Mouse (Mus musculus) heart, adult 11 months (tissue): Measurements from ENCODE around the gene Ddb1.

ENCODE experiments used
- DNase-seq: peaks from one replicate; pipeline ENCODE4 v3.0.0; 2022

Gene Ddb1

DNA sequence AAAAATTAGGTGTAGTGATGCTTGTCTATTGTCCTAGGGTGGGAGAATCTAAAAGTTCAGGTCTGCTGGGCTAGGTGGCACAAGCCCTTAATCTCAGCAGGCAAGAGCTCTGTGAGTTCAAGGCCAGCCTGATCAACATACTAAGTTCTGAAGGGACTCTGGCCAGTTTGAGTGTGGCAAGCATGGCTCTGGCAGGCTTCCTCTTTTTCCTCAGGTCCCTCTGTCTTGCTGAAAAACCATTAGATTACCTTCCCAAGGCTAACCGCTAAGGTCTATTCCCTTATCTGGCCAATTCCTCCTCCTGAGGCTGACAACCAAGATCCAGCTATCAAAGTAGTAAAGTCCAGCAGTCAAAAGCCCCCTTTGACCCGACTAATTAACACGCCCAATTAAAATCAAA lies 57.5 kb downstream of the Ddb1 start:
- no peak for DNase-seq

DNA sequence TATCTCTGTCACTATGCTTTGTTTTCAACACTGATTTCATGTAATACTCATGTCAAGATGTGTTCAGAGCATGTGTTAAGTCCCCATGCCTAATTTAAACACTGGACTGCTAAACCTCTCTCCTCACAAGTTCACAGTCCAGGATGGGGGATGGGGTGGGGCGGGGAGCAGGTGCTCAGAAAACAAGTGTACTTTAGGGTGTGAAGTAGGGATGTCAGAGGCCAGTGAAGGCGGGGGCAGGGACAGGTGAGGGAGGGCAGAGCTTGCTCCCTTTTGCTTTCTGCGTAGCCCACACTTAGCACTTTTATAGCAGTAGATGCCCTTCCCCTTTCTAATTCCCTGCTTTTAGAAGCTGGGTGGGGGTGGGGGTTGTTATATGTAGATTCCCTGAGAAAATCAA lies 60.0 kb downstream of the Ddb1 start:
- DNase-seq = no peak

DNA sequence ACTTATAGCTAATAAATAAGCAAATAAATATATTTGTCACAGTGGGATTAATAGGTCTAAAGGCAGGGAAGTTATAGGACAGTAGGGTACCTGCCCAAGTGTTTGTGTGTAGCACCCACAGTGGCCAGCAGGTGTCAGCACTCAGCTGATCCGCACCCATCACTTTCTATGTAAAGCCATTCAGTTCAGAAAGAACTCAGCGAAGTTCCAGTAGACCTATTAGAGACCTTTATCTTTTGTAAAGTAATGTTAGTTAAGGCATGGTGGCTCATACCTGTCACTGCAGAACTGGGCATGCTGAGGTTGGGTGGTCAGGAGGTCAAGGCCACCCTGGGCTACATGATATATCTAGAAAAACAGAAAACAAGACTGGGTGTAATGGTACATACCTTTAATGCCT lies 60.4 kb downstream of the Ddb1 start:
- no peak for DNase-seq

DNA sequence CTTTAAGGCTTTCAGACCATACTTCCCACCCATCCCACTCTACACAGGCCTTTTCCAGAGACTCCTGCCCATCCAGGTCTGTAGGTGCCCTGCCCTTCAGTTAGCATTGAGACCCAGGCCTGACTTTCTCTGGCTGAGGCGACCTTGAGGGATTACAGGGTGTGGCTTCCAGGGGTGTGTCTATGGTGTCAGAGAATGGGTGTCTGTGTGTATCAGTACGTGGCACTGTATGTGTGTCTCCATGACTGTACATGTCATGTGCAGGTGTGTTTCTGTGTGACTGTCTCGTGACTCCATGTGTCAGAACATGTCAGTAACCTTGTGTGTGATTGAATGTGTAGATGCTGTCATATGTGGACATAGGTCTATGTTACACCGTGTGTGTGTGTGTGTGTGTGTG lies 66.2 kb downstream of the Ddb1 start:
- no peak for DNase-seq

DNA sequence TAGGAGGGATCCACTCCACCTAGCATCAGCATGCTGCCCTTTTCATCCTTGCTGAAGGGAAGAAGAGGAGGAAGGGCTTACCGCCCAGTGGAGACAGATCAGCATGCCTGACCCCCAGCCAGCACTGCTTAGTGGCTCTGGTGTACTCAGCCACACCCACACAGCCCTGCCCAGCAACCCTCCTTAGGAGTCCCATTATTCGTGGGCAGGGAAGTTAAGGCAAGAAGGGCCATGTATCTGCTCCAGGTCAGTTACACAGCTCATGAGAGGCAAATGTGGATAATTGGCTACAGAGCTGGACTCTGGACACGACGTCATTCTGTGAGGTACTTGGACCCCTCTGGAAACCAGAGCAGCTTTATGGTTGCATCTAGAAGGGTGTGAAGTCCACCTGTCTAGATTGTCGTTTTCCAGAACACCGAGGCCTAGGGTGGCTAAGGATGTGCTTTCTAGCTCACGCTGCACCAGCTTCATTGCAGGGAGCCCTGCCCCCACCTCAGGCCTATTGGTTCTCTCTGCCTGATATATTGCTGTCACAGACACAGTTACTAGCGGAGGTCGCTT lies 66.8 kb downstream of the Ddb1 start:
- DNase-seq = no peak

DNA sequence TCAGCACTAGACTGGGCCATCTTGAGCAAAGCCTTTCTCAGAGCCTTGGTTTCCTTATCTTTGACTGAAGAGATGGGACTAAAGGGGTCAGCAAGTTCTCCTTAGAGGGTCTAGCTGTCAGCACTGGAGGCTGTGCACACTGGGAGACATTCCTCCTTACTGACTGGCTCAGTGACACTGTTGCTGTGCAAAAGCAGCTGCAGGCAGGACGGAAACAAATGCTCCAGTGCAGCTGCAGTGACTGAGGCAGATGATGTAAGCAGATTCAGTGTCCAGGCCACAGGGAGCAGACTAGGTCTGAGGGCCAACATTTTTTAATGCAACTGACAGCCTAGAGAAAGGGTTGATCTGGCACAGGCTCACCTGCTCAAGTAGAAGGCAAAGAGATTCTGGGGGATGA lies 68.1 kb downstream of the Ddb1 start:
- DNase-seq = no peak

DNA sequence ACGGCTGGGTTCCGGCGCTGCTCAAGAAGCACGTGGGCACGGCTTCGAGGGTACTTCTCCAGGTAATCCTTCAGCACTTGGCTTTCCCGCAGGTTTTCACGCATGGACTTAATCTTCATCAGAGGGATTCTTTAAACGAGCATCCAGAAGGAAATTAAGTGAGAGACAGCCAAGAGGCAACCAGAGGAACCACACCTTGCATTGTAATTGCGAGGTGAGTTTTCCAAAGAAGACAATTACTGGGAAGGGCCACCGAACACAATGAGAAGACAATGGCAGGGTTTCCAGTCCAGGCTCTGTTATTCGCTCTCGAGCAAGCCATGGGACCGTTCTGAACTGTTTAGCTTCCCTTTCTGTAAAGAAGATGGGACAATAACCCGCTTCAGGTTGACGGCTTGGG lies 71.5 kb downstream of the Ddb1 start:
- DNase-seq = no peak

DNA sequence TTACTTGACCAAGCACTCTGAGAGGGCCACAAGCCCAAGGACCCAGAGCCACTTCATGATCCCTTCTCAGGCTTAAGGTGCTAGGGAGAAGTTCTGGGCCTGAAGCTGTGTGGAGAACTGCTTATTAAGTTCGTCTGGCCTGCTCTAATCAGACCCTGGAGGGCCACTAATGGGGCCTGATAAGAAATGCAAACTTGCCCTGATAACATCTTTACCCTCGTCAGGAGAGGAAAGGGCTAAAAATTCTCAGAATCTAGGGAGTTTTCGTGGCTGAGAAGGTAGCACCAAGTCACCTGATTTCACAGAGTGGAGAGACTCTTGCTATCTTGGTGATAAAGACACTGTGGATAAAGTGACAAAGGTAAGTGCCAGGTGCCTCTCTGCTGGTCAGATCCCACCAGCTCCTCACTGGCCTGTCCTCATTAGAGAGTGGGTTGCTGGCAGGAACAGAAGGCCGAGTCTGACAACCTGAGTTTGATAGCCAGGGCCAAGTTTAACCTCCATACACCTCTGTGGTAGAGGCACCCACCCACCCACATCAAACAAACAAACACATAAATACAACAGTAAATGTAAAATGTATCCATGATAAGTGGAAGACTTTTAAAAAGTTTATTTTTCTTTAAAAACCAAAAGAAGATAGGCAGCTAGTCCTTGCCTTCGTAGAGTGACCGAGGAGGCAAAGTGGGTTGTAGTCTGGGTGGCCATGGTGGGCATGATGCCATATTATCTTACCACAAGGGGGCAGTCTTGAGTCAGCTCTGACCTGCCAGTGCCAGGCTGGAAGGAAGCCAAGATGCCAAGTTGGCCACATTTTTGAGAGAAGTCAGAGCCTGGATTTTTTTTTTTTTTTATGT lies 73.0 kb downstream of the Ddb1 start, which contains the start of gene Pga5:
Gene Pga5 (minus strand): TSS at position 157 of the 857 bp plus-strand sequence.
- peak; percentile 96 for DNase-seq

DNA sequence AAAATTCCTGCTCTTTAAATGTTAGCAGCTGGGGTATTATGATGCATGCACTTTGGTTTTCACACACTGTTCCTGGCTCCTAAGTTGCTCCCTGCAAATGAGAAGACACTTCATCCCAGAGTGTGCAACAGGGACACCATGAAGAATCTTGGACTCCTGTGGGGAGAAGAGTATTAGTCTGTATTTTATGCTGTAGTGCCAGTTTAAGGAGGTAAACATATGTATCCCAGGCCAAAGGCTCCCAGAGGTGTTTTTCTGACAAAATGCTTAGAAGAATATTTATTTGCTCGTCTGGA lies 73.6 kb downstream of the Ddb1 start:
- no peak for DNase-seq
